Mouse (Mus musculus) gastrocnemius, postnatal 36 days (tissue): ENCODE results near the gene Pdgfb. TPM values are rescaled to one million over a fixed set of nuclear protein-coding genes. Genes with fewer than 3 reads are reported as not detected.

Experiments
- DNase-seq, 2 experiments: peaks; one replicate each; pipeline ENCODE4 v3.0.0; 2022
- intact Hi-C: fragments of 180-260 bp; cut with DNase I; formaldehyde crosslinking; loops from one replicate; pipeline ENCODE4 v1.15.1; 2025
- total RNA-seq, 2 experiments: library from RNA; stranded (reverse); gene quantifications; 2 replicates each; pipeline ENCODE4 v1.2.3; 2021

Gene Pdgfb
- total RNA-seq, 2 experiments from 2014 or later = 16.5 to 17.9 TPM

GRCm38 (mm10) chr15:79972186-79972585 lies 42.6 kb downstream of the Pdgfb start:
- no peak for DNase-seq
- intact Hi-C loops = no loop called here

GRCm38 (mm10) chr15:79970940-79971339 lies 43.8 kb downstream of the Pdgfb start, which contains the start of gene Cbx7:
Gene Cbx7, minus strand, starts transcription at chr15:79971119.
- intact Hi-C loops = no loop called here

GRCm38 (mm10) chr15:79970491-79970890 lies 44.3 kb downstream of the Pdgfb start:
- DNase-seq = no peak
- intact Hi-C loops = no loop called here

More at GRCm38 (mm10) chr15:79970940-79971339, 43.8 kb downstream of the Pdgfb start, which contains the start of gene Cbx7:
- no peak for DNase-seq

GRCm38 (mm10) chr15:79967346-79967745 lies 47.4 kb downstream of the Pdgfb start:
- intact Hi-C loops = no loop called here
- no peak for DNase-seq

- DNase-seq = no peak
Observed at GRCm38 (mm10) chr15:79964376-79964775, 50.4 kb downstream of the Pdgfb start.

GRCm38 (mm10) chr15:79962661-79963060 lies 52.1 kb downstream of the Pdgfb start:
- intact Hi-C loops = loop anchor here (5.0 kb wide), 1 partner anchor 35 kb away; no protein-coding TSS in a partner anchor
- DNase-seq = no peak

More at GRCm38 (mm10) chr15:79964376-79964775, 50.4 kb downstream of the Pdgfb start:
- intact Hi-C loops = loop anchor here (5.0 kb wide), 1 partner anchor 33 kb away; no protein-coding TSS in a partner anchor

GRCm38 (mm10) chr15:79961366-79961921 lies 53.3 kb downstream of the Pdgfb start:
- no peak for DNase-seq
- intact Hi-C loops = loop anchor here (5.0 kb wide), 1 partner anchor 36 kb away; no protein-coding TSS in a partner anchor

GRCm38 (mm10) chr15:79958418-79958817 lies 56.4 kb downstream of the Pdgfb start:
- intact Hi-C loops = no loop called here
- no peak for DNase-seq

- no peak for DNase-seq
- intact Hi-C loops = no loop called here
Observed at GRCm38 (mm10) chr15:79956559-79956958, 58.2 kb downstream of the Pdgfb start.

- DNase-seq = no peak
- intact Hi-C loops = loop anchor here (5.0 kb wide), 1 partner anchor 49 kb away; no protein-coding TSS in a partner anchor
Observed at GRCm38 (mm10) chr15:79953470-79953869, 61.3 kb downstream of the Pdgfb start.

GRCm38 (mm10) chr15:79952504-79953231 lies 62.1 kb downstream of the Pdgfb start:
- DNase-seq = no peak
- intact Hi-C loops = loop anchor here (5.0 kb wide), 1 partner anchor 50 kb away; no protein-coding TSS in a partner anchor

GRCm38 (mm10) chr15:79951730-79952503 lies 62.9 kb downstream of the Pdgfb start:
- no peak for DNase-seq
- intact Hi-C loops = loop anchor here (5.0 kb wide), 1 partner anchor 50 kb away; no protein-coding TSS in a partner anchor

GRCm38 (mm10) chr15:79951226-79951625 lies 63.6 kb downstream of the Pdgfb start:
- intact Hi-C loops = loop anchor here (5.0 kb wide), 1 partner anchor 51 kb away; no protein-coding TSS in a partner anchor
- DNase-seq = no peak

GRCm38 (mm10) chr15:79950250-79951025 lies 64.3 kb downstream of the Pdgfb start:
- DNase-seq = peak in 1 of 2 experiments; percentile 35
- intact Hi-C loops = loop anchor here (5.0 kb wide), 1 partner anchor 52 kb away; no protein-coding TSS in a partner anchor

- intact Hi-C loops = loop anchor here (2.0 kb wide), 1 partner anchor 129 kb away; no protein-coding TSS in a partner anchor
- DNase-seq = no peak
Observed at GRCm38 (mm10) chr15:79947681-79948080, 67.1 kb downstream of the Pdgfb start.

- intact Hi-C loops = loop anchor here (2.0 kb wide), 1 partner anchor 130 kb away; no protein-coding TSS in a partner anchor
- no peak for DNase-seq
Observed at GRCm38 (mm10) chr15:79946790-79947189, 68.0 kb downstream of the Pdgfb start.

- intact Hi-C loops = loop anchor here (2.0 kb wide), 1 partner anchor 131 kb away; no protein-coding TSS in a partner anchor
- peak; percentile 84 to 87 for DNase-seq
Observed at GRCm38 (mm10) chr15:79946022-79946421, 68.8 kb downstream of the Pdgfb start.
